Mouse (Mus musculus): Measurements from ENCODE around the gene Rusc1.

DNA sequence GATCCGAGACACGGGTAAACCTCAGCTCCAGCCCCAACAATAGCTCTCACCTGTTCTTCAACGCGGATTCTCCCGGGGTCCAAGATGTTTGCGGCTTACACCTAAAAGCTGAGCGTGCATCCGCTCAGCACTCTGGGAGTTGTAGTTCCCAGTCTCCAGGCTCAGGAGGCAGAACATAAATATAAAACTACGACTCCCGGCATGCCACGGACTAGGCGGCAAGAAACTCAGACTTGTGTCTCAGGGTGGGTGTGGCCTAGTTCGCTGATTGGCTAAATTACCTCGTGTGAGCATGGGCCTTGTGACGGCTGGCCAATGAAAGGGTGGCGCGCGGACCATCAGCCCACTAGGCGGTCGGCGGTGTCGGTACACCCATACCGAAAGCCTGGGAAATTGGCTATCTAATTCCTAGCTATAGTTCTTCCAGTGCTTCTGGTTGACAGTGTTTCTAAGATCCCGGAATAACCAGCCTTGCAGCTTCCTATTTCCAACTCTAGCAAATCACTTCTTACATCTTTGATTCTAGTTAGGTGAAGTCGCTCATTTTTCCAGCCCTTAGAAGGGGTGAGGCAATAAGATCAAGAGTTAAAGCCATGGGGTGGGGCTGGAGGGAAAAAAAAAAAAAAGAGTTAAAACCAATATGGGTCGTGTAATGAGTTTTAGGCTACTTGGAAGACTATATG is 8.8 kb upstream of the Rusc1 start, which contains the start of gene Fdps:
- no peak; the same call in 1 of the 2 replicates for TF ChIP-seq CTCF (conservative IDR thresholded peaks at IDR 0.05; ENCODE audit: insufficient read depth, insufficient read length, low read depth, low read length)
- TF ChIP-seq POLR2A (IDR thresholded peaks at IDR 0.05; ENCODE audit: low read depth, low read length), result no peak

Data from kidney, adult 2 months (tissue).